Mouse (Mus musculus): ENCODE data around the gene Opn3. TPM values are rescaled to one million over a fixed set of nuclear protein-coding genes. Genes with fewer than 3 reads are reported as not detected.

The Opn3 gene
- total RNA-seq, 2 experiments from 2014 or later = 7.3 to 8.9 TPM

GRCm38 (mm10) chr1:175669456-175669855 lies 23.1 kb downstream of the Opn3 start:
- intact Hi-C loops (cut with DNase I) = loop anchor here (5.0 kb wide), 3 partner anchors 42 to 632 kb away; partner anchors contain the start of gene Fh1
- DNase-seq = no peak

- intact Hi-C loops (cut with DNase I) = loop anchor here (5.0 kb wide), 3 partner anchors 42 to 632 kb away; partner anchors contain the start of gene Fh1
- peak in 1 of 2 experiments; percentile 16 for DNase-seq
These were observed 23.7 kb downstream of the Opn3 start for GRCm38 (mm10) chr1:175668666-175669405.

- intact Hi-C loops (cut with DNase I) = no loop called here
- DNase-seq = no peak
These were observed 32.7 kb downstream of the Opn3 start for GRCm38 (mm10) chr1:175659900-175660299.

- no peak for DNase-seq
- intact Hi-C loops (cut with DNase I) = no loop called here
These were observed 44.0 kb downstream of the Opn3 start for GRCm38 (mm10) chr1:175648615-175649014.

GRCm38 (mm10) chr1:175646952-175647351 lies 45.6 kb downstream of the Opn3 start:
- intact Hi-C loops (cut with DNase I) = no loop called here
- DNase-seq = no peak

- intact Hi-C loops (cut with DNase I) = no loop called here
- DNase-seq = no peak
These were observed 48.9 kb downstream of the Opn3 start for GRCm38 (mm10) chr1:175643496-175644265.

GRCm38 (mm10) chr1:175640435-175641150 lies 52.0 kb downstream of the Opn3 start:
- DNase-seq = no peak
- intact Hi-C loops (cut with DNase I) = no loop called here

GRCm38 (mm10) chr1:175639072-175639471 lies 53.5 kb downstream of the Opn3 start:
- intact Hi-C loops (cut with DNase I) = no loop called here
- no peak for DNase-seq

GRCm38 (mm10) chr1:175637677-175638076 lies 54.9 kb downstream of the Opn3 start:
- intact Hi-C loops (cut with DNase I) = no loop called here

GRCm38 (mm10) chr1:175632470-175632869 lies 60.1 kb downstream of the Opn3 start:
- intact Hi-C loops (cut with DNase I) = no loop called here
- no peak for DNase-seq

More at GRCm38 (mm10) chr1:175637677-175638076, 54.9 kb downstream of the Opn3 start:
- no peak for DNase-seq

- DNase-seq = no peak
- intact Hi-C loops (cut with DNase I) = no loop called here
These were observed 60.8 kb downstream of the Opn3 start for GRCm38 (mm10) chr1:175631721-175632221.

GRCm38 (mm10) chr1:175631080-175631479 lies 61.5 kb downstream of the Opn3 start:
- intact Hi-C loops (cut with DNase I) = no loop called here
- DNase-seq = no peak

GRCm38 (mm10) chr1:175630345-175630744 lies 62.2 kb downstream of the Opn3 start:
- DNase-seq = no peak
- intact Hi-C loops (cut with DNase I) = no loop called here

GRCm38 (mm10) chr1:175629248-175629647 lies 63.3 kb downstream of the Opn3 start:
- no peak for DNase-seq
- intact Hi-C loops (cut with DNase I) = loop anchor here (5.0 kb wide), 3 partner anchors 38 to 253 kb away; partner anchors contain the start of genes Chml, Exo1 and Opn3

- intact Hi-C loops (cut with DNase I) = loop anchor here (2.0 to 5.0 kb wide), 4 partner anchors 41 to 295 kb away; partner anchors contain the start of genes Chml, Exo1, Gm38100 and Opn3
- DNase-seq = peak in 1 of 2 experiments; percentile 25
These were observed 66.4 kb downstream of the Opn3 start for GRCm38 (mm10) chr1:175625990-175626692.

- intact Hi-C loops (cut with DNase I) = loop anchor here (5.0 kb wide), 3 partner anchors 42 to 257 kb away; partner anchors contain the start of genes Chml, Exo1 and Opn3
- DNase-seq = peak; percentile 94 to 96
These were observed 67.2 kb downstream of the Opn3 start, which contains the start of gene Fh1 for GRCm38 (mm10) chr1:175625257-175625879. Gene Fh1 (minus strand): TSS chr1:175625635.

GRCm38 (mm10) chr1:175623656-175624055 lies 68.9 kb downstream of the Opn3 start:
- intact Hi-C loops (cut with DNase I) = no loop called here
- no peak for DNase-seq

GRCm38 (mm10) chr1:175619814-175620431 lies 72.7 kb downstream of the Opn3 start, which contains the start of gene Kmo:
Gene Kmo (plus strand): TSS chr1:175620381.
- DNase-seq = no peak
- intact Hi-C loops (cut with DNase I) = no loop called here

GRCm38 (mm10) chr1:175614992-175615391 lies 77.6 kb downstream of the Opn3 start:
- no peak for DNase-seq
- intact Hi-C loops (cut with DNase I) = no loop called here
